Mouse (Mus musculus) embryo, embryonic 10.5 days (tissue): ENCODE measurements around the gene Psen2.

Experiments used
- DNase-seq: peaks from one replicate; pipeline ENCODE4 v3.0.0-alpha.2; 2015; ENCODE audit warnings: low spot score

The Psen2 gene

DNA sequence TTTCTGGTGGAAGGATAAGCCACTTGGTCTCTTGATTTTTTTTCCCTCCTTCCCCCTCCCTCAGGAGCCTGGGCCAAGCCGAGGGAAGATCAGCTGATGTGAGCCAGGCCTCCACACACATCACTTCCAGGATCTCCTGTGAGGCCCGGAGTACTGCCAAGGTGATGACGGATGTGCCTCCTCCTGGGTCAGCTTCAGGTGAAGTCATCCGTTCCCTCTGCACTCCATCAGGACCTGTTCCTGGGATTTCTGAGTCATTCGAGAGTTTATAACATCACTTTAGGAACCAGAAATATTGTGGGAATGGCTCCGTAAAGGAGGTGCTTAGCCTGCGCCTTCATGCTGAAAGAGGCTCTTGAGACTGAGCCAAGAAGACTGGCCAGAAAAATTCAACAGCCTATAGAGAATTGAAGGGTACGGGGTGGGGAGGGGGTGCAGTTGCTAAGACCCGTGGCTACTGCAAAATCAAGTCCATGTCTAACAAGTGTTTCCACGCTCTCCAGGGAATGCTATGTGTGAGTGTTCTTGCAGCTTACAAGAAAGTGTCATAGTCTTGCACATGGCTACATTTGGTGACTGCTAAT lies 11.6 kb upstream of the Psen2 start:
- no peak for DNase-seq

GRCm38 (mm10) chr1:180269033-180269432 lies 5.8 kb upstream of the Psen2 start:
- DNase-seq: no peak

DNA sequence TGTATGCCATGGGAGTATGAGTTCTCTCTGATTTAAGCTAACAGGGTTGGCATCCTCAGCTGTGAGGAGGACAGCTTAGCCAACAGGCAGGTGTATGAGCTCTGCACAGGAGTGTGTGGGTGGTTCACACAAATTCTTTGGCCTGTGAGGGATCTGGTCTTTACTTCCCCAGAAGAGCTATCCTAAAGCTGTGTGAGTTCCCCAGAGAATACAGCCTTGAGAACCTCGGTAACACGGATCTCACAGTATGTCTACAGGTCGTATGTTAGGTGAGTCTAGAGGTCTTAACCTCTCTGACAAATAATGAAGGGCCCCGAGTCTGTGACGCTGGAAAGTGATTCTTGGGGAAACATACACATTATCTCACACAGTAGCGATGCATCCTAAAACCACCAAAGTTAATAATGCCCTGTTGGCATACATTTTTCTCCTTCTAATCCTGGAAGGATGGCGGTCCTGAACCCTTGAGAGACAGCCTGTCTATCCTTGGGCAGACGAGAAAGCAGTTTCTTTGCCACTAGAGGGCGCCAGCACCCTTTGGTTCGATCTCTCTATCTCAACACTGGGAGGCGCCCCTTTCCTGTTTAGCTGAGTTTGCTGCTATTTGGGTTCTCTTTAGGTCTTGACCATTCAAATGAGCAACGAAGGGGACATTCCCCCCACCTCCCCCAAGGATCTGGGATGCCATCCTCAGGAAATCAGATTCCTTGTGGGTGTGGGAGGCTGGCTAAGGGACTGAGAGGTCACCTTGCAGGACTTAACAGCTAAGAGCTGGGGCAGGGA lies 5.2 kb upstream of the Psen2 start:
- DNase-seq: peak; percentile 97

DNA sequence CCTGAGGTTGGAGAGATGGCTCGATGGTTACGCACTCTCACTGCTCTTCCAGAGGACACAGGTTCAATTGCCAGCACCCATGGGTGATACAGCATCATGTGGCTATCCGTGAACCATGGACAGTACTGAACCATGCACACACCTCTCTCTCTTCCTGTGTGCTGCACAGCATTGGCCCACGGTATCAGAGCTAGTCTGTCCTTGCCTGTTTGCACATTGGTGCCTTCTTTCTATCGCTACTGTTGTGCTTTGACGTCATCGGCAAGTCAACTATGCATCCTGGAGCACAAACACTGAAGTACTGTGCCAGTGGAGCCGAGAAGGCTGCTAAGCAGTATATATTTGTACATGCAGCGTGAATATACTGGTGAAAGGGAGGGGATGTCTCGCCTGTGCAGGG lies 3.9 kb upstream of the Psen2 start:
- no peak for DNase-seq

DNA sequence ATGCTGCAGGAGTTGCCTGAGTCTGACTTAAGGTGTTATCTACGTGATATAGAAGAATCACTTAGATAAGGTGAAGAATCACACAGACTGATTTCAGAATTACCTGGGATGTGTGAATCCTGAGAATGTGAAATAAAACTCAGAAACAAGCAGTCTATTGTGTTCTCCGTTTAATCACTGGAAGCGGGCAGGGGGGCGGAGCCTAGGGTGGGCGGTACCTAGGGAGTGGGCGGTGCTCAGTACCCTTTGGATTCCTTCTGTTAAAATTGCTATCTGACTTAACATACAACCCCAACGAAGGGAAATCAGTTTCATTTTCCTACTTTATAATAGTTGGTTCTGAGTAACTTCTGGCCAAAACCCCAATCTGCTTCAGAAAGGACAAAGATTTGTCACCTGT lies 2.2 kb upstream of the Psen2 start:
- peak; percentile 61 for DNase-seq

- no peak for DNase-seq
Observed at GRCm38 (mm10) chr1:180264851-180265250, 1.6 kb upstream of the Psen2 start.

DNA sequence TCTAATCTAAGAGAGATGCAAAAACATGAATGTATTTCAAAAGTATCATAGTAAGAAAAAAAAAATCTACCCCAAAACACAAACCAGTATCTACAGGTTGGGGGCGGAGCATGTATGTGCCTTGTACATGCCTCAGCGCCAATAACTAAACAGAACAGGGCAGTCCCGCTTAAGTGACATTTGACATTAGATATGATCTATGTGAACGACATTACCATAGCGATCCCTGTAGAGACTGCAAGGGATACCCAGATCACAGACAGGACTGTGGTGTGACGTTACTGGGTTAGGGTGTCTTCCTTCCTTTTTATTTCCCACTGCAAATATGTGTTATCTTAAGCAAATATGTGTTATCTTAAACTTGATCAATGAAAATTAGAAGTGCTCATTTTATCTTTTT lies 1.2 kb upstream of the Psen2 start:
- DNase-seq: no peak

DNA sequence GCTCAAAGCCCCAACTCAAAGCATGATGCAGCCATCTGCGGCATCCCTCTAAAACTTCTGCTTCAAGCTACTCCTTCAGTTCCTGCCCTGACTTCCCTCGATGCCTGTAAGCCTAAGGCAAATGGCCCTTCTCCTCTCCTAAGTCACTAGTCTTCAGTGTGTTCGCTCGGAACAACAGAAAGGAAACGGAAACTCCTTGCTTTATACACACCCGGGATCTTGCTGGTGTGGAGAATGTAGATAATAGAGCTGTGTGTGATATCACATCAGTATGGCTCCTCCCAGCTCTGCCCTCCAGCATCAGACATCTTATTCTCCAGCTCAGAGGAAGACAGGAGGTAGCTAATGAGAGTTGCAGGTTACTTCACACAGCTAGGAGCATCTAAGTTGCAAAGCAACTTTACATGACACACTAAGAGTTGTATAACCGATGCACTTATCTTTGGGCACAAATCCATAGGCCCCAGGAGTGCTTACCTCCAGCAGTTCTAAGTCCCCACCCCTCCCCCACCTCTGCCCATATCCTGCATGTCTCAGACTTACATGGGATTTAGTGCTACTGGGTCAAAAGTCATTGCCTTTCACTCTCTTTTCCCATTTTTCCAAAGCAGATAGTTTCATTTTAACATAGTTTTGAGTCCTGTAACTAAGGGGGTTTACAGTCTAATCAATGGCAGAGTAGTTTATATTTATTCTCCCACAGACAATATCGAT lies 1.2 kb downstream of the Psen2 start:
- no peak for DNase-seq

DNA sequence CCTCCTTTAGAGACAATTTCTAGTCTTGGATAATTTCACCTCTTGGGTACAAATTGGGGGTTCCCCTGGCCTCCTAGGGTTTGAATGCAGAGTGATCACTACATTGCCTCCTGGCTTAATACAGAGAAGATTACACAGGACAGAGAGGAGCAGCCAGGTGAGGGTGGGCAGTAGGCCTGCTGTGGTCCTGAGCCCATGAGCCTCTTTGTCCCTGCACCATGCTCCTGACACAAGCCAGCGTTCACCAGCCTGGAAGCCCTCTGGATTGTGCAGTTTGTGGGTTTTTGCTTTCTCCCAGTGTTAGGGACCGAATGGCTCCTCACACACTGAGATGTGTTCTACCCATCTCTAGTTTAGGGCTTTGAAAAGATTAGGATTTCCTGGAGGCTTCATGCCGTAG lies 1.8 kb downstream of the Psen2 start:
- DNase-seq: no peak

DNA sequence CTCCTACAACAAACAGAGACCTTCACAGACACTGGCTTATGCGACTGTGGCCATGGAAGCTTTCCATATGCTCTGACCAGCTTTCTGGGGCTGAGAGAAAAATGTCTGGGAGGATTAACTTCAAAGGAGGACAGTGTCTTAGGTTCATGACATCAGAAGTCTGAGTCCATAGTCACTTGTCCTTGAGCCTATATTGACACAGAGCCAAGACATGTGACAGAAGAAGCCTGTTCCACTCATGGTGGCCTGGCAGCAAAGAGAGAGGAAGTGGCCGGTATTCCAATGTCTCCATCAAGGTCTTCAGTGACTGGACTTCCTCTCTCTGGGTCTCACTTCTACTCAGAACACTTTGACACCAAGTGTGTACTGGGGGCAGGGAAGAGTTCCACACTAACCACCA lies 2.4 kb downstream of the Psen2 start:
- DNase-seq: no peak

- no peak for DNase-seq
Observed at GRCm38 (mm10) chr1:180259753-180260152, 3.5 kb downstream of the Psen2 start.

DNA sequence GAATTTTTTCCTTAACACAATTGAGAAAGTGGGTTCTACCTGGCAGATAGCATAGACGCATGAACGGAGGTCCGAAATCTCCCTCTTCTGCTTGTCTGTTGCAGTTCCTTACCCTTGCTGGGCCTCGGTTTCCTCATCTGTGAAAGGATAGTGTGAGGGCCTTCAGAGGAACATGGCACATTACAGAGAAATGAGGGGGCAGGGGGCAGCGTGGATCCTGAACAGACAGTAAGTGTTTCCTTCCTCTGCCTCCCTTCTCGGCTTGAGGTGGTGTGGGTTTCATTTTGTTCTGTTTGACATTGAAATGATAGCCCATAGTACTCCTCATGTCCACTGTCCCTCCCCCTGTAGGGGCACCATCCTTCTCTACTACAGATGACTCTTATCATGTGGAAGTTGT lies 5.8 kb downstream of the Psen2 start:
- no peak for DNase-seq

- no peak for DNase-seq
Observed at GRCm38 (mm10) chr1:180256866-180257265, 6.4 kb downstream of the Psen2 start.

DNA sequence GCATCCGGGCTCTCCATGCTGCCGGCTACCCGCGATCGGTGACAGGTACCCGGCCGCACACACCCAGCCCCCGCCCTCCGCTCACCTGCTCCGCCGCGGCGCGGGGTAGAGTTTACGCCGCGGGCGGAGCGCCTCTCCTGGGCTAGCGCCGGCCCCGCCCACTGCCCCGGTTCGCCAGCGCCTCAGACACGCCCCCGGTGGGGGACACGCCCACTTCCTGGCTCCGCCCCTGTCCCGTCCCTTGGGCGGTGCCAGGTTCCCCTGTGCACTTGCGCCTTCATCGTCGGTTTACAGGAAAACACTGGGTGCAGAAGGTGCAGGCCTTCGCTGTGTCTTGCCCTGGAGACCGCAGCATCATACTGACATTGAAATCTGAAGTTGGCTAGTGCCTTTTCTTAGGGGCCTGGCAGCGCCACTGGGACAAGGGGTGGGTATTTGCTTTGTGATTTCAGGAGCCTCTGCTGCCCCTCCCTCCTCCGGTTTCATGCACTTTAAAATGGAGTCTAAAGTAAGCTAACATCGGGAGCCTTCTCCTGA lies 7.0 kb downstream of the Psen2 start:
- peak; percentile 94 for DNase-seq

DNA sequence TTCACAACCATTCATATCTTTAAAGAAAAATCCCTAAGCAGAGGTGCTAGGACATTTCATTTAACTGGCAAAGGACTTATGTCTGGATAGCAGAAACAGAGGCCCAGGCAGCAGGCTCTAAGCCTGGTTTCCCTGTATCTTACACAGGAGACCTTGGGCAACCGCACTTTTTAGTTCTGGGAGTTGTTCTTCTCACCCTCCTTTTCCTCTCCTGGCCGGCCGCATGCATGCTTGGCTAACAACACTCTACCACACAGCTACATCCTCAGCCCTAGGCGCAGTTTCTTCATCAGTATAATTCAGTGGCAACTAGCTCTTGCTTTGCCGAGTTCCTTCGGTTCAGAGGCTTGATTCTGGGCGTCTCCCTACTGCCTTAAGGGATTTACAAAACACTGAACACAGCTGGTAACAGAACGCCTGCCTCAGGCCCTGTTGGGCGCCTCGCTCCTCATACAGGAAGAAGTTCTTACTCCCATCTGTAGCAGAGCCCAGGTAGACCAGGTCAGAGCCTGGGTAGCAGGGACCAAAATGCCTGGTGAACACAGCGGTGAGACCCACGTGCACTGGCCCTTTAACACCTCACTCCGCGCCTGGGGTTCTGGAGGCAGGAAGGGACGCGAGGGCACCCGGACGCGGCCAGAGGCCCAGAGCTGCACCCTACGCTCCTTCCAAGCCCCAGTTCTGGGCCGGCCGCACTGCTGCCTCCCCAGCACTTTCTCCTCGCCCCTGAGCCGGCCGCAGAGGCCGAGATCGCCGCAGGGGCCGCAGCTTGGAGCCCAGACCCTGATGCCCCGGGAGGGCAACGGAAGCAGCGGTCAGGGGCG lies 7.7 kb downstream of the Psen2 start:
- peak; percentile 39 for DNase-seq

GRCm38 (mm10) chr1:180254316-180254715 lies 8.9 kb downstream of the Psen2 start:
- DNase-seq: no peak

DNA sequence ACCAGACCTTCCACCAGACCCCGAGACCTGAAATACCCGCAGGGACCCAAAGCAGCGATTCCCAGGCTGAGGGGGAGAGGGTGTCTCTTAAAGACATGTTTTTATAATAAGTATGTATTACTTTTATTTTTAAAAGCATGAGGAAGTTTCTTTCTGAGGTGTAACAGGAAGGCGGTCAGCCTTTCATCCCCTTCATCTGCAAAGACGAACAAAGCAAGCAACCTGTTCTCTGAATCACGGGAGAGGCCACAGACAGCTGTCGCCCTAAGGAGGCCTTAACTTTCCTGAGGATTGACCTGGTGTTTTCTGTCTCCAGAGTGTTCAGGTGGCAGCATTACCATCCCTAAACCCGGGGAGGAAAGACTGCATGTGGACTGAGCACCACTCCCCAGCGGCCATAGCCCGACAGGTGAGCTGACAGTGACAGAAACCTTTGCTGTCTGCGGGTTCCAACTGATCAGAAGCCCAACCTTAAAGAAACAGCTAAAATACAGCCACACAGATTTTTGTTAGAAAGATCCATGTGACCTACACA lies 10.5 kb downstream of the Psen2 start:
- no peak for DNase-seq

DNA sequence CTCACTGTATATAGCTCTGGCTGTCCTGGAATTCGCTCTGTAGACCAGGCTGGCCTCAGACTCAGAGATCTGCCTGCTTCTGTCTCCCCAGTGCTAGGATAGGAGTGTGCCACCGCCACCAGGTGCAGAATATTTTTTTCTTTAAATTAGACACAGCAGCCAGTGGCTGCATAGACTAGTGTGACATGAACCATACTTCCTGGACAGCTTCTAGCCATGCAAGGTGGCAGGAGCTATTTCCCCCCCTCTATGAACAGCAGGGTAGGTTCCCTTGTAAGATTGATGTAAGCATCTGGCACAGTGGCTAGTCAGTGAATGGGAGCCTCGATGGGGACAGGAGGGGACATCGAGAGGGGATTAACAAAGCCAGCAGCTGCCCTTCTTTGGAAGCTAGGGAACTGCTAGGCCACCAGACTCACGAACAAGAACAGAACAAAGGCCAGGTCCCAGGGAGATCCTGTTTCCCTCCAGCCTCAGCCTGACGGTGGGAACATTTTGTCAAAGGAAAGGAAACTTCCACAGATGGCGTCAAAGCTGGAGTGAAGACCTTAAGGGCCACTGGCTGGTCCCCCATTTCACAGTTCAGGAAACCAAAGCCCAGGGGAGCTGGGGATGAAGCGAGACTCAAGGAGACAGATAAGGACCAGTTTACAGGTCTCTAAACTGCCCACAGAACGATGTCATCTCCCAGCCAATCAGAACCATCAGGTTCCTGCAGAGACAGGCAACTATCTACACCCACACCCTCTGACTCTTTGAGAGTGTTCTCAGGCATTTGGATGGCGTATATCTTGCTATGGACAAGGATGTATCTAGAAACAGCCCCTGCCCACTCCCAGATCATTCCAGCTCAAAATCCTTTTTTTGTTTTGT lies 11.8 kb downstream of the Psen2 start:
- DNase-seq: no peak

- no peak for DNase-seq
Observed at GRCm38 (mm10) chr1:180250441-180250830, 12.8 kb downstream of the Psen2 start.

GRCm38 (mm10) chr1:180249666-180250440 lies 13.4 kb downstream of the Psen2 start:
- peak; percentile 59 for DNase-seq
